Mouse (Mus musculus) heart, adult 11 months (tissue): ENCODE results near the gene 4930550L24Rik.

Experiments used
- DNase-seq: peaks from one replicate; pipeline ENCODE4 v3.0.0; 2022

The 4930550L24Rik gene

GRCm38 (mm10) chrX:58909060-58909459 is at the start of gene 4930550L24Rik:
Gene 4930550L24Rik (plus strand): TSS chrX:58909360.
- no peak for DNase-seq

GRCm38 (mm10) chrX:58900753-58901152 is 8.4 kb upstream of the 4930550L24Rik start:
- peak; percentile 16 for DNase-seq

- DNase-seq: no peak
Measured at GRCm38 (mm10) chrX:58967969-58968368, 58.8 kb downstream of the 4930550L24Rik start.
